Mouse (Mus musculus): ENCODE results near the gene Adh7.

The Adh7 gene

GRCm38 (mm10) chr3:138217631-138218264, at the start of gene Adh7:
Adh7 (plus strand) TSS chr3:138217760.
- DNase-seq (ENCODE audit: low read depth, low spot score): no peak

GRCm38 (mm10) chr3:138173291-138173690, 44.3 kb upstream of the Adh7 start:
- DNase-seq (ENCODE audit: low read depth, low spot score): peak; percentile 40

GRCm38 (mm10) chr3:138175551-138175950, 42.0 kb upstream of the Adh7 start:
- no peak for DNase-seq (ENCODE audit: low read depth, low spot score)

- no peak for DNase-seq (ENCODE audit: low read depth, low spot score)
Measured at GRCm38 (mm10) chr3:138182019-138182418, 35.5 kb upstream of the Adh7 start.

- DNase-seq (ENCODE audit: low read depth, low spot score): no peak
Measured at GRCm38 (mm10) chr3:138183371-138183770, 34.2 kb upstream of the Adh7 start.

- DNase-seq (ENCODE audit: low read depth, low spot score): no peak
Measured at GRCm38 (mm10) chr3:138185290-138185689, 32.3 kb upstream of the Adh7 start.

GRCm38 (mm10) chr3:138185995-138186930, 31.3 kb upstream of the Adh7 start:
- no peak for DNase-seq (ENCODE audit: low read depth, low spot score)

- no peak for DNase-seq (ENCODE audit: low read depth, low spot score)
Measured at GRCm38 (mm10) chr3:138192260-138192659, 25.3 kb upstream of the Adh7 start.

GRCm38 (mm10) chr3:138193683-138194302, 23.8 kb upstream of the Adh7 start, which contains the start of gene 4930579F01Rik:
4930579F01Rik (minus strand) TSS chr3:138193825.
- DNase-seq (ENCODE audit: low read depth, low spot score): peak; percentile 55

GRCm38 (mm10) chr3:138197093-138197492, 20.5 kb upstream of the Adh7 start:
- no peak for DNase-seq (ENCODE audit: low read depth, low spot score)

GRCm38 (mm10) chr3:138197556-138197955, 20.0 kb upstream of the Adh7 start:
- no peak for DNase-seq (ENCODE audit: low read depth, low spot score)

GRCm38 (mm10) chr3:138197973-138198721, 19.4 kb upstream of the Adh7 start:
- DNase-seq (ENCODE audit: low read depth, low spot score): peak; percentile 90

GRCm38 (mm10) chr3:138198722-138199068, 18.9 kb upstream of the Adh7 start:
- DNase-seq (ENCODE audit: low read depth, low spot score): no peak

GRCm38 (mm10) chr3:138208821-138209220, 8.7 kb upstream of the Adh7 start:
- no peak for DNase-seq (ENCODE audit: low read depth, low spot score)

- DNase-seq (ENCODE audit: low read depth, low spot score): no peak
Measured at GRCm38 (mm10) chr3:138210432-138211075, 7.0 kb upstream of the Adh7 start.

GRCm38 (mm10) chr3:138212431-138212951, 5.1 kb upstream of the Adh7 start:
- no peak for DNase-seq (ENCODE audit: low read depth, low spot score)

GRCm38 (mm10) chr3:138215395-138215989, 2.1 kb upstream of the Adh7 start:
- peak; percentile 66 for DNase-seq (ENCODE audit: low read depth, low spot score)

GRCm38 (mm10) chr3:138216091-138216490, 1.5 kb upstream of the Adh7 start:
- no peak for DNase-seq (ENCODE audit: low read depth, low spot score)

- no peak for DNase-seq (ENCODE audit: low read depth, low spot score)
Measured at GRCm38 (mm10) chr3:138221116-138221515, 3.6 kb downstream of the Adh7 start.

GRCm38 (mm10) chr3:138222511-138222910, 5.0 kb downstream of the Adh7 start:
- peak; percentile 65 for DNase-seq (ENCODE audit: low read depth, low spot score)
